Mouse (Mus musculus): ENCODE measurements at regions not wholly inside any gene's neighbourhood (a gene's known extent, or its start where the extent isn't known, plus 50 kb on each side); places are given as distances from the start of the nearest gene placed in this dataset.

DNA sequence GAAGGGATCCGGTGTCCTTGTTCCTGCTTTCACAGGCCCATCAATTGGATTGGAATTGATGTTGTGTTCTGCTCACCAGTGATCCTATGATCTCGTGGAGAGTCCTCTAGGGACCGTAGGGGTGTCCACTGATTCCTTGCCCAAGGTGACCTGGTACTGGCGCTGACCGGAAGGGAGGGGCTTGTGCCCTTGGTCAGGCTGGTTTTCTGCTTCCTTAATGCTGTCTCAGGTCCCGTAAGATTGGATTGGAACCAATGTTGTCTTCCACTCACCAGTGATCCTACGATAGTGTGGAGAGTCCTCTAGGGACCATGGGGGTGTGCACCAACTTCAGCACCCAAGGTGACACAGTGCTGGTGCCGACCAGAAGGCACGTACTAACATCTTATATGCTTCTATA is 324.9 kb upstream of the Ptchd4 start:
- no peaks in the 10 kb centered on the region for H3K4me1 ChIP-seq (ENCODE audit: control insufficient read depth, insufficient read depth, low read length)
- WGBS: 85% methylated on average over 9 of the region's 9 CpGs
- no peaks in the 10 kb centered on the region for H3K36me3 ChIP-seq (ENCODE audit: control insufficient read depth, insufficient read depth, low read length)
- H3K27me3 ChIP-seq (replicated peaks; ENCODE audit: control insufficient read depth, insufficient read depth, low read length): no peaks in the 10 kb centered on the region
- DNase-seq: no peak
- H3K27ac ChIP-seq (ENCODE audit: insufficient read depth, low read depth, low read length): no peak overlapping the region
- H3K4me3 ChIP-seq (ENCODE audit: insufficient read depth, low read depth, low read length): no peak overlapping the region
- TF ChIP-seq CTCF (conservative IDR thresholded peaks at IDR 0.05; ENCODE audit: insufficient read depth, insufficient read length, low read depth, low read length) (no peak), POLR2A (IDR thresholded peaks at IDR 0.05; ENCODE audit: low read depth, low read length) (no peak)

DNA sequence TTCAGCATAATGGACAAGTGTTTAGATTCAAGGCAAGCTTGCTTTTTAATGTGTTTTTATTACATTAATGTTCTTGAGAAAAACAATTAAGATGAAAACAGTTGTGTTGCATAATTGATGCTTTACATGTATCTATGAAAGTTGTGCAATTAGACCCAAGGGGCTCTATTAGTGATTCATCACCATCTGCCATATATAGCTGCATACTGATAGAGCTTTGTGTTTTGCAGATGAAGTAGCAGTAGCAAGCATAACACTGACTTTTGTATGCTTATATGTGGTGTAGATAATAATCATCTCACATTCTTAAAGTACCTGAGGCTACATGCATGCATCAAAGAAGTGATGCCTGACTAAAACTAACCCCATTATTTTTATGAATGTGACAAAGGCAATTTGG is 307.3 kb upstream of the Ptchd4 start:
- Histone ChIP-seq H3K27ac (ENCODE audit: insufficient read depth, low read depth, low read length) (no peak overlapping the region), H3K36me3 (ENCODE audit: control insufficient read depth, insufficient read depth, low read length) (no peaks in the 10 kb centered on the region), H3K4me3 (ENCODE audit: insufficient read depth, low read depth, low read length) (no peak overlapping the region), H3K27me3 (replicated peaks; ENCODE audit: control insufficient read depth, insufficient read depth, low read length) (no peaks in the 10 kb centered on the region), H3K4me1 (ENCODE audit: control insufficient read depth, insufficient read depth, low read length) (no peaks in the 10 kb centered on the region)
- TF ChIP-seq CTCF (conservative IDR thresholded peaks at IDR 0.05; ENCODE audit: insufficient read depth, insufficient read length, low read depth, low read length) (no peak), POLR2A (IDR thresholded peaks at IDR 0.05; ENCODE audit: low read depth, low read length) (no peak)
- no peak for DNase-seq

DNA sequence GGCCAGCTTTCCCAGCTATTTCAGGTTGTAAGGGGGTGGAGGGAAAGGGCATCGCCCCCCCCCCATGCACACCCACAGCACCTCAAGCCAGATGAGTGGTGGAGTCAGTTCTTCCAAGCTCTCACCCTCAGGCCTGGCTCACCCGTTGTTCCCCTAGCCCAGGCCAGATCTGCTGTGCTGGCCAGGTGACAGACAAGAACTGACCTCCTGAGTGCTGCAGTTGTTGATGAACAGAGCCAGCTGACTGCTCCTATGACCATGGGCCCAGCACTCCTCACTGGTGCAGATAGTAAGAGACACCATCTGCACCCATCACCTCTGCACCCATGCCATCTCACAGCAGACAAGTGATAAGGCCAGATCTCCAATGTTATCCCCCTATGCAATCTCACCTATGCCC is 291.5 kb upstream of the Ptchd4 start:
- TF ChIP-seq POLR2A (IDR thresholded peaks at IDR 0.05; ENCODE audit: low read depth, low read length) (no peak), CTCF (conservative IDR thresholded peaks at IDR 0.05; ENCODE audit: insufficient read depth, insufficient read length, low read depth, low read length) (no peak)
- DNase-seq: no peak
- Histone ChIP-seq H3K27me3 (replicated peaks; ENCODE audit: control insufficient read depth, insufficient read depth, low read length) (no peaks in the 10 kb centered on the region), H3K4me1 (ENCODE audit: control insufficient read depth, insufficient read depth, low read length) (no peaks in the 10 kb centered on the region), H3K4me3 (ENCODE audit: insufficient read depth, low read depth, low read length) (no peak overlapping the region), H3K36me3 (ENCODE audit: control insufficient read depth, insufficient read depth, low read length) (no peaks in the 10 kb centered on the region), H3K27ac (ENCODE audit: insufficient read depth, low read depth, low read length) (no peak overlapping the region)
- WGBS: 83% methylated on average over 2 of the region's 2 CpGs

DNA sequence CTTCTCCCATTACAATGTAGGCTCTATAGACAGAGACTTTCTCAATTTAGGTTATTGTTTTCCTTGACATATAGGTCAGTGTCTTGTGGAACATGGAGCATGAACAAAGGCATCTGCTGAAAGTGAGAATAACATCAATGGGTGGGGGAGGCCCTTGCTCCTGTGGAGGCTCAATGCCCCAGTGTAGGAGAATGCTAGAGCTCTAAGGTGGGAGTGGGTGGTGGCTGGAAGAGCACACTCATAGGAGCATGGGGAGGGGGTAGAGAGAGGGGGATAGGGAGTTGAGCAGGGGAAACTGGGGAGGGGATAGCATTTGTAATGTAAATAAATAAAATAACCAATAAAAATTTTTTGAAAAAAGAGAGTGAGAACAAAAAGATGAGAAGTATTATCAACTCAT is 288.5 kb upstream of the Ptchd4 start:
- Histone ChIP-seq H3K27me3 (replicated peaks; ENCODE audit: control insufficient read depth, insufficient read depth, low read length) (no peaks in the 10 kb centered on the region), H3K4me3 (ENCODE audit: insufficient read depth, low read depth, low read length) (no peak overlapping the region), H3K4me1 (ENCODE audit: control insufficient read depth, insufficient read depth, low read length) (no peaks in the 10 kb centered on the region), H3K27ac (ENCODE audit: insufficient read depth, low read depth, low read length) (no peak overlapping the region), H3K36me3 (ENCODE audit: control insufficient read depth, insufficient read depth, low read length) (no peaks in the 10 kb centered on the region)
- no peak for DNase-seq
- TF ChIP-seq POLR2A (IDR thresholded peaks at IDR 0.05; ENCODE audit: low read depth, low read length): no peak
- TF ChIP-seq CTCF (conservative IDR thresholded peaks at IDR 0.05; ENCODE audit: insufficient read depth, insufficient read length, low read depth, low read length): no peak

DNA sequence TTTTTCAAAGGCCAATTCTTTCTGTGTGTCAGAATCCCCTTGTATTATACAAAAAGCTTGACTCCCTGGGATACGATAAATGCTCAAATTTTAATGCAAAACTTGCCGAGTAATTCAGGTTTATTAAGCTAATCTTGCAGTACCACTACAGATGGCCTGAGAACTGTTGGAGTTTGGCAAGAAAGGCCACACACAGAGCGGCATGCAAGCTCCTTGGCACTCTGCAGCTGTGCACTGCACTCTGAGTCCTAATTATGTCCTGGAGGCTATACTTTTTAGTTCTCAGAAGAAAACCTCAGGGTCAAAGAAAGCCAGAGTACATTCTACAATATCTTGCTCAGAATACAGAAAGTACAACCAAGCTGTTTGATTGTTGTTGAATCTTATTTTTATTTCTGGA is 286.3 kb upstream of the Ptchd4 start:
- WGBS: 79% methylated on average over 3 of the region's 3 CpGs
- DNase-seq: no peak
- Histone ChIP-seq H3K27me3 (replicated peaks; ENCODE audit: control insufficient read depth, insufficient read depth, low read length) (no peaks in the 10 kb centered on the region), H3K36me3 (ENCODE audit: control insufficient read depth, insufficient read depth, low read length) (no peaks in the 10 kb centered on the region), H3K27ac (ENCODE audit: insufficient read depth, low read depth, low read length) (no peak overlapping the region), H3K4me1 (ENCODE audit: control insufficient read depth, insufficient read depth, low read length) (no peaks in the 10 kb centered on the region), H3K4me3 (ENCODE audit: insufficient read depth, low read depth, low read length) (no peak overlapping the region)
- no peak for TF ChIP-seq CTCF (conservative IDR thresholded peaks at IDR 0.05; ENCODE audit: insufficient read depth, insufficient read length, low read depth, low read length)
- no peak for TF ChIP-seq POLR2A (IDR thresholded peaks at IDR 0.05; ENCODE audit: low read depth, low read length)

DNA sequence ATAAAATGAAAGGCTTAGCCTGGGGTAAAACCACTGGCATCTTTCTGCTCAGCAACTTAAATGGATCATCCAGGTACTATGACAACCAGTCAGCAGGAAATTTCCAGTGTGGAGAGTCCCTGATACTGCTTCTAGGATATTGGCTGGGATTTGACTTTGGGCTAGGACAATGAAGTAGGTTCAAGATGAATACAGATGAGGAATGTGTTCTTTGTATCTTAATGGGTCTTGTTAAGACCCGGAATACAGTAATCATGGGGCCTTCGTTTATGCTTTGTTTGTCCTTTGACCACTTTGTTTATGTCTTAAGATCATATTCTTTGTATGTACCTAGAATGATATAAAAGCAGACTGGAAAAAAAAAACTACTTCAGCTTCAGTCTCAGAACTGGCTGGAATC is 278.7 kb upstream of the Ptchd4 start:
- DNase-seq: no peak
- Histone ChIP-seq H3K36me3 (ENCODE audit: control insufficient read depth, insufficient read depth, low read length) (no peaks in the 10 kb centered on the region), H3K27me3 (replicated peaks; ENCODE audit: control insufficient read depth, insufficient read depth, low read length) (no peaks in the 10 kb centered on the region), H3K4me3 (ENCODE audit: insufficient read depth, low read depth, low read length) (no peak overlapping the region), H3K27ac (ENCODE audit: insufficient read depth, low read depth, low read length) (no peak overlapping the region), H3K4me1 (ENCODE audit: control insufficient read depth, insufficient read depth, low read length) (no peaks in the 10 kb centered on the region)
- TF ChIP-seq POLR2A (IDR thresholded peaks at IDR 0.05; ENCODE audit: low read depth, low read length): no peak
- TF ChIP-seq CTCF (conservative IDR thresholded peaks at IDR 0.05; ENCODE audit: insufficient read depth, insufficient read length, low read depth, low read length): no peak
- 90% methylated on average over 2 of the region's 2 CpGs for WGBS

DNA sequence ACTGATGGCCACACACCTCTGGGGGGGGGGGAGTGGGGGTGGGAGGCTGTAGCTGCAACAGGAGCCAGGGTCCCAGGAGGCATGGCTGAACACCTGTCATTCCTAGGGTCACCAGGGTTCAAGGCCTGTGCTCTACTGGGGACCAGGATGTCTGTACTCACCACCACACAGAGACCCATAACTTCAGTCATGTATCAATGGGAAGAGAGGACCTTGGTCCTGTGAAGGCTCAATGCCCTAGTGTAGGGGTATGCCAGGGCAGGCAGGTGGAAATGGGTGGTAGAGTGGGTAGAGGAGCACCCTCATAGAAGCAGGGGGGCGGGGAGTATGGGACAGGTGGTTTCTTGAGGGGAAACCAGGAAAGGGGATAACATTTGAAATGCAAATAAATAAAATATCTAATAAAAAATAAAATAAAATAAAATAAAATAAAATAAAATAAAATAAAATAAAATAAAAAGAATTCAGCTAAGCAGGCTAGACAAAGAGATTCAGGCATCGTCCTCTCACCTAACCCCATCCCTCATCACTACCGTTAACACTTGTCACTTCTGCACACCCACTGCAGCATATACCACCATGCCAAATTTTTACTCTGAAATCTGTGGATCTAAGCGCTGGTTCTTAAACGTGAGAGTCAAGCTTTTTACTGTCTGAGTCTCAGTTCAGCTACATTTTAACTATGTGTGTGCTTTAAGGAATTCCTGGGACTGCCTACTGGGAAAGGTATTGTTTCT is 265.8 kb upstream of the Ptchd4 start:
- Histone ChIP-seq H3K36me3 (ENCODE audit: control insufficient read depth, insufficient read depth, low read length) (no peaks in the 10 kb centered on the region), H3K27ac (ENCODE audit: insufficient read depth, low read depth, low read length) (no peak overlapping the region), H3K27me3 (replicated peaks; ENCODE audit: control insufficient read depth, insufficient read depth, low read length) (no peaks in the 10 kb centered on the region), H3K4me1 (ENCODE audit: control insufficient read depth, insufficient read depth, low read length) (no peaks in the 10 kb centered on the region), H3K4me3 (ENCODE audit: insufficient read depth, low read depth, low read length) (no peak overlapping the region)
- no peak for DNase-seq
- no peak for TF ChIP-seq POLR2A (IDR thresholded peaks at IDR 0.05; ENCODE audit: low read depth, low read length)
- no peak for TF ChIP-seq CTCF (conservative IDR thresholded peaks at IDR 0.05; ENCODE audit: insufficient read depth, insufficient read length, low read depth, low read length)
- WGBS: 71% methylated on average over 5 of the region's 5 CpGs

Measured in kidney, adult 2 months (tissue).